Mouse (Mus musculus): ENCODE measurements around the gene Tmem107. TPM values are rescaled to one million over a fixed set of nuclear protein-coding genes. Genes with fewer than 3 reads are reported as not detected.
A peak's percentile ranks its signal among the peaks of the same experiment; 100 is the strongest.

The Tmem107 gene
- polyA plus RNA-seq, 1 experiment = 31.1 TPM

- DNase-seq = no peak
- H3K4me1 ChIP-seq (replicated peaks; ENCODE audit: control insufficient read depth, insufficient read depth, low read length) = peaks cover 25% of the 10 kb centered on the region
- TF ChIP-seq CTCF (IDR thresholded peaks at IDR 0.05; ENCODE audit: borderline replicate concordance, control insufficient read depth, extremely low read depth, insufficient read depth, low read length, poor library complexity) (no peak), POLR2A (IDR thresholded peaks at IDR 0.05; ENCODE audit: control insufficient read depth, extremely low read depth, insufficient read depth, low read length, poor library complexity) (no peak)
- 3% methylated on average over 27 of the region's 29 CpGs for WGBS
- no peaks in the 10 kb centered on the region for H3K36me3 ChIP-seq (ENCODE audit: control insufficient read depth, insufficient read depth, low read length)
- no peak overlapping the region for H3K27ac ChIP-seq (ENCODE audit: control insufficient read depth, insufficient read depth, low read length)
- H3K4me3 ChIP-seq (ENCODE audit: control insufficient read depth, insufficient read depth, low read length) = peak overlapping the region; percentile 38
- no peaks in the 10 kb centered on the region for H3K27me3 ChIP-seq (ENCODE audit: control insufficient read depth, insufficient read depth, low read length)
Measured at GRCm38 (mm10) chr11:69066163-69066861, 4.3 kb upstream of the Tmem107 start.

GRCm38 (mm10) chr11:69066956-69067355, 3.6 kb upstream of the Tmem107 start:
- 15% methylated on average over 8 of the region's 8 CpGs for WGBS
- Histone ChIP-seq H3K4me3 (ENCODE audit: control insufficient read depth, insufficient read depth, low read length) (no peak overlapping the region), H3K36me3 (ENCODE audit: control insufficient read depth, insufficient read depth, low read length) (no peaks in the 10 kb centered on the region), H3K4me1 (replicated peaks; ENCODE audit: control insufficient read depth, insufficient read depth, low read length) (peaks cover 23% of the 10 kb centered on the region), H3K27ac (ENCODE audit: control insufficient read depth, insufficient read depth, low read length) (no peak overlapping the region), H3K27me3 (ENCODE audit: control insufficient read depth, insufficient read depth, low read length) (no peaks in the 10 kb centered on the region)
- DNase-seq = peak; percentile 87
- TF ChIP-seq CTCF (IDR thresholded peaks at IDR 0.05; ENCODE audit: borderline replicate concordance, control insufficient read depth, extremely low read depth, insufficient read depth, low read length, poor library complexity) (no peak), POLR2A (IDR thresholded peaks at IDR 0.05; ENCODE audit: control insufficient read depth, extremely low read depth, insufficient read depth, low read length, poor library complexity) (no peak)

GRCm38 (mm10) chr11:69067601-69068000, 3.0 kb upstream of the Tmem107 start:
- Histone ChIP-seq H3K4me3 (ENCODE audit: control insufficient read depth, insufficient read depth, low read length) (no peak overlapping the region), H3K4me1 (replicated peaks; ENCODE audit: control insufficient read depth, insufficient read depth, low read length) (peaks cover 28% of the 10 kb centered on the region), H3K27ac (ENCODE audit: control insufficient read depth, insufficient read depth, low read length) (no peak overlapping the region), H3K36me3 (ENCODE audit: control insufficient read depth, insufficient read depth, low read length) (no peaks in the 10 kb centered on the region), H3K27me3 (ENCODE audit: control insufficient read depth, insufficient read depth, low read length) (no peaks in the 10 kb centered on the region)
- no peak for DNase-seq
- WGBS = 95% methylated on average over 6 of the region's 6 CpGs
- no peak for TF ChIP-seq POLR2A (IDR thresholded peaks at IDR 0.05; ENCODE audit: control insufficient read depth, extremely low read depth, insufficient read depth, low read length, poor library complexity)
- TF ChIP-seq CTCF (IDR thresholded peaks at IDR 0.05; ENCODE audit: borderline replicate concordance, control insufficient read depth, extremely low read depth, insufficient read depth, low read length, poor library complexity) = no peak

GRCm38 (mm10) chr11:69070093-69070492, 513 bp upstream of the Tmem107 start:
- Histone ChIP-seq H3K4me3 (ENCODE audit: control insufficient read depth, insufficient read depth, low read length) (peak overlapping the region; percentile 64), H3K4me1 (replicated peaks; ENCODE audit: control insufficient read depth, insufficient read depth, low read length) (peaks cover 23% of the 10 kb centered on the region), H3K36me3 (ENCODE audit: control insufficient read depth, insufficient read depth, low read length) (no peaks in the 10 kb centered on the region), H3K27ac (ENCODE audit: control insufficient read depth, insufficient read depth, low read length) (peak overlapping the region; percentile 46), H3K27me3 (ENCODE audit: control insufficient read depth, insufficient read depth, low read length) (no peaks in the 10 kb centered on the region)
- TF ChIP-seq CTCF (IDR thresholded peaks at IDR 0.05; ENCODE audit: borderline replicate concordance, control insufficient read depth, extremely low read depth, insufficient read depth, low read length, poor library complexity) (no peak), POLR2A (IDR thresholded peaks at IDR 0.05; ENCODE audit: control insufficient read depth, extremely low read depth, insufficient read depth, low read length, poor library complexity) (no peak)
- no peak for DNase-seq
- 1% methylated on average over 13 of the region's 13 CpGs for WGBS

- H3K36me3 ChIP-seq (ENCODE audit: control insufficient read depth, insufficient read depth, low read length) = no peaks in the 10 kb centered on the region
- H3K4me3 ChIP-seq (ENCODE audit: control insufficient read depth, insufficient read depth, low read length) = peak overlapping the region; percentile 64
- no peaks in the 10 kb centered on the region for H3K27me3 ChIP-seq (ENCODE audit: control insufficient read depth, insufficient read depth, low read length)
- WGBS = 52% methylated on average over 9 of the region's 9 CpGs
- no peak overlapping the region for H3K27ac ChIP-seq (ENCODE audit: control insufficient read depth, insufficient read depth, low read length)
- DNase-seq = no peak
- TF ChIP-seq CTCF (IDR thresholded peaks at IDR 0.05; ENCODE audit: borderline replicate concordance, control insufficient read depth, extremely low read depth, insufficient read depth, low read length, poor library complexity) (no peak), POLR2A (IDR thresholded peaks at IDR 0.05; ENCODE audit: control insufficient read depth, extremely low read depth, insufficient read depth, low read length, poor library complexity) (no peak)
- peaks cover 20% of the 10 kb centered on the region for H3K4me1 ChIP-seq (replicated peaks; ENCODE audit: control insufficient read depth, insufficient read depth, low read length)
Measured at GRCm38 (mm10) chr11:69071262-69071661, 656 bp downstream of the Tmem107 start.

GRCm38 (mm10) chr11:69072234-69072633, 1.6 kb downstream of the Tmem107 start:
- H3K36me3 ChIP-seq (ENCODE audit: control insufficient read depth, insufficient read depth, low read length) = no peaks in the 10 kb centered on the region
- WGBS = 94% methylated on average over 11 of the region's 11 CpGs
- H3K4me1 ChIP-seq (replicated peaks; ENCODE audit: control insufficient read depth, insufficient read depth, low read length) = peaks cover 15% of the 10 kb centered on the region
- H3K4me3 ChIP-seq (ENCODE audit: control insufficient read depth, insufficient read depth, low read length) = no peak overlapping the region
- no peaks in the 10 kb centered on the region for H3K27me3 ChIP-seq (ENCODE audit: control insufficient read depth, insufficient read depth, low read length)
- no peak for DNase-seq
- no peak for TF ChIP-seq POLR2A (IDR thresholded peaks at IDR 0.05; ENCODE audit: control insufficient read depth, extremely low read depth, insufficient read depth, low read length, poor library complexity)
- no peak for TF ChIP-seq CTCF (IDR thresholded peaks at IDR 0.05; ENCODE audit: borderline replicate concordance, control insufficient read depth, extremely low read depth, insufficient read depth, low read length, poor library complexity)
- no peak overlapping the region for H3K27ac ChIP-seq (ENCODE audit: control insufficient read depth, insufficient read depth, low read length)
